Mouse (Mus musculus): Measurements from ENCODE around the gene Fbln7. TPM values are rescaled to one million over a fixed set of nuclear protein-coding genes. Genes with fewer than 3 reads are reported as not detected.

Fbln7 gene
- total and polyA plus RNA-seq, 2 experiments from 2014 or later: 2.6 TPM

- ATAC-seq (no peak), DNase-seq (no peak)
- Histone ChIP-seq H3K27ac (ENCODE audit: low read depth, low read length) (no peak overlapping the region), H3K4me3 (ENCODE audit: low read depth, low read length) (no peak overlapping the region), H3K27me3 (ENCODE audit: insufficient read depth, low read length) (no peaks in the 10 kb centered on the region), H3K9ac (no peak overlapping the region), H3K4me1 (ENCODE audit: insufficient read depth) (no peaks in the 10 kb centered on the region), H3K9me3 (ENCODE audit: low read length) (no peaks in the 10 kb centered on the region), H3K4me2 (ENCODE audit: low read depth) (no peak overlapping the region), H3K36me3 (ENCODE audit: insufficient read depth) (peaks cover 67% of the 10 kb centered on the region)
- no peak for TF ChIP-seq CTCF (IDR thresholded peaks at IDR 0.05; ENCODE audit: low read depth)
- 90% methylated on average over 3 of the region's 3 CpGs for WGBS
Measured at GRCm38 (mm10) chr2:128838611-128839010, 24.2 kb upstream of the Fbln7 start.

DNA sequence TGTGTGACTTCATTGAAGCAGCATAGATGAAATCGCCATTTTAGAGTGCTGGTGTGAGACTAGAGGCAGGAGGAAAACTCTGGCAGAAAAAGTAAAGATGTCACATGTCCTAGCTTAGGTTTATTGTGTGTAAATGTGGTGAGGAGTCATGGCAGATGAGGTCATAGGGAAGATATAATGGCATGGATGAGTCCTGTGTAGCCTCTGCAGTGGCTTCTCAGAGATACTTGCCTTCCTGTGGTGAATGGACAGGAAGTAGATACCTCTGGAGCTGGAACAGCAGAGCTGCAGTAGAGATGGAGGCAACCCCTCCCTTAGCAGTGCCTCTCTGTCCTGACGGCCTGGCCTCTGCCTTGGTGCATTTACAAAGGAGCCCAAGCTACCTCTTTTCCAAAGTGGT lies 23.3 kb upstream of the Fbln7 start:
- H3K4me2 ChIP-seq (ENCODE audit: low read depth): no peak overlapping the region
- TF ChIP-seq CTCF (IDR thresholded peaks at IDR 0.05; ENCODE audit: low read depth): no peak
- WGBS: 94% methylated on average over 2 of the region's 2 CpGs
- no peaks in the 10 kb centered on the region for H3K9me3 ChIP-seq (ENCODE audit: low read length)
- H3K27me3 ChIP-seq (ENCODE audit: insufficient read depth, low read length): no peaks in the 10 kb centered on the region
- H3K27ac ChIP-seq (ENCODE audit: low read depth, low read length): no peak overlapping the region
- ATAC-seq: no peak
- no peak for DNase-seq
- no peak overlapping the region for H3K9ac ChIP-seq
- H3K36me3 ChIP-seq (ENCODE audit: insufficient read depth): peaks cover 65% of the 10 kb centered on the region
- no peak overlapping the region for H3K4me3 ChIP-seq (ENCODE audit: low read depth, low read length)
- no peaks in the 10 kb centered on the region for H3K4me1 ChIP-seq (ENCODE audit: insufficient read depth)

GRCm38 (mm10) chr2:128842437-128842836 lies 20.3 kb upstream of the Fbln7 start:
- WGBS: 91% methylated on average over 8 of the region's 8 CpGs
- peaks cover 72% of the 10 kb centered on the region for H3K36me3 ChIP-seq (ENCODE audit: insufficient read depth)

GRCm38 (mm10) chr2:128850036-128850435 lies 12.7 kb upstream of the Fbln7 start:
- peaks cover 60% of the 10 kb centered on the region for H3K36me3 ChIP-seq (ENCODE audit: insufficient read depth)
- H3K9me3 ChIP-seq (ENCODE audit: low read length): no peaks in the 10 kb centered on the region
- H3K27ac ChIP-seq (ENCODE audit: low read depth, low read length): no peak overlapping the region
- H3K27me3 ChIP-seq (ENCODE audit: insufficient read depth, low read length): no peaks in the 10 kb centered on the region
- no peak overlapping the region for H3K9ac ChIP-seq
- H3K4me3 ChIP-seq (ENCODE audit: low read depth, low read length): no peak overlapping the region
- H3K4me1 ChIP-seq (ENCODE audit: insufficient read depth): no peaks in the 10 kb centered on the region
- ATAC-seq: no peak
- 91% methylated on average over 2 of the region's 2 CpGs for WGBS
- H3K4me2 ChIP-seq (ENCODE audit: low read depth): no peak overlapping the region
- DNase-seq: no peak
- TF ChIP-seq CTCF (IDR thresholded peaks at IDR 0.05; ENCODE audit: low read depth): no peak

More at GRCm38 (mm10) chr2:128842437-128842836, 20.3 kb upstream of the Fbln7 start:
- H3K4me2 ChIP-seq (ENCODE audit: low read depth): no peak overlapping the region
- no peak overlapping the region for H3K27ac ChIP-seq (ENCODE audit: low read depth, low read length)
- ATAC-seq: no peak
- no peaks in the 10 kb centered on the region for H3K27me3 ChIP-seq (ENCODE audit: insufficient read depth, low read length)
- no peak overlapping the region for H3K4me3 ChIP-seq (ENCODE audit: low read depth, low read length)
- H3K4me1 ChIP-seq (ENCODE audit: insufficient read depth): no peaks in the 10 kb centered on the region
- H3K9ac ChIP-seq: no peak overlapping the region
- no peak for DNase-seq
- no peaks in the 10 kb centered on the region for H3K9me3 ChIP-seq (ENCODE audit: low read length)
- no peak for TF ChIP-seq CTCF (IDR thresholded peaks at IDR 0.05; ENCODE audit: low read depth)

DNA sequence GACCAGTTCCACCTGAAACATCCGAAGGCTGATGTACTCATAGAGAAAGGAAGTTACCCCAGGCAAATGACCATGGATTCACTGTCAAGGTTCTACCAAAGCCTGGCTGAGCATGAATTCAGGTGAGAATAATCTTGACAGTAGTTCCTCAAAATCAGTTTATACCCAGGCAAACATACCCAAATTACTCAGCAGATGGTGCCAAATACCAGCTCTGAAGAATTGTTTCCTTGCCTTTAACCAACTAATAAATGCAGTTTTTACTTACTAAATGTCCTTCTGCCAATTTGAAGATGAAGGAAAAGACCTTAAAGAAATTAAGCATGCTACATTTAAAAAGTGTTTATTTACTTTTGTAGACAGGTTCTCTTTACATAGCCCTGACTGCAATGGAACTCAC lies 6.1 kb upstream of the Fbln7 start:
- Histone ChIP-seq H3K36me3 (ENCODE audit: insufficient read depth) (peaks cover 15% of the 10 kb centered on the region), H3K27me3 (ENCODE audit: insufficient read depth, low read length) (no peaks in the 10 kb centered on the region), H3K9me3 (ENCODE audit: low read length) (no peaks in the 10 kb centered on the region), H3K4me1 (ENCODE audit: insufficient read depth) (no peaks in the 10 kb centered on the region), H3K4me2 (ENCODE audit: low read depth) (no peak overlapping the region), H3K27ac (ENCODE audit: low read depth, low read length) (no peak overlapping the region), H3K9ac (no peak overlapping the region), H3K4me3 (ENCODE audit: low read depth, low read length) (no peak overlapping the region)
- ATAC-seq: no peak
- WGBS: 84% methylated on average over 1 of the region's 1 CpGs
- TF ChIP-seq CTCF (IDR thresholded peaks at IDR 0.05; ENCODE audit: low read depth): peak; percentile 39
- peak; percentile 46 for DNase-seq

DNA sequence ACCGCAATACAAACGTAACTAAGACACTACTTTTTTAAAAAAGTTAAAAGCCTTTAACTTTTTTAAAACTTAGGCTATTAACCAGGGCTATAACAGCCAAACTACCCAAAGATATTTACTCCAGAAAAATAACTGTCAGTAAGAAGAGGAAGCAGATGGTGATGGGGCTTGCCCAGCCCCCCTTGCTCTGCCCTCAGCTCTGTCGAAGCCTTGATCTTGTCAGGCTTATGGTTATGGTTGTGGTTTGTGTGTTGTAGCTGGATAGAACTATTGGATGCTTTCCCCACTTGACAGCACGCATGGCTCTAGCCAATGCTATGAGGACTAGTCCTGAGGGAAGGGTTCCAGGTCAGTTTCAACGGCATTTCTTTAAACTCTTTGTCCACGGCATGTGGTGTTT lies 3.8 kb upstream of the Fbln7 start:
- no peaks in the 10 kb centered on the region for H3K27me3 ChIP-seq (ENCODE audit: insufficient read depth, low read length)
- no peak overlapping the region for H3K9ac ChIP-seq
- H3K4me1 ChIP-seq (ENCODE audit: insufficient read depth): 0 out of 2 replicates have a peak, but pooled peaks cover 2% of the 10 kb centered on the region
- no peak for TF ChIP-seq CTCF (IDR thresholded peaks at IDR 0.05; ENCODE audit: low read depth)
- no peaks in the 10 kb centered on the region for H3K36me3 ChIP-seq (ENCODE audit: insufficient read depth)
- 88% methylated on average over 6 of the region's 6 CpGs for WGBS
- ATAC-seq (no peak), DNase-seq (no peak)
- H3K27ac ChIP-seq (ENCODE audit: low read depth, low read length): no peak overlapping the region
- H3K4me3 ChIP-seq (ENCODE audit: low read depth, low read length): no peak overlapping the region
- no peak overlapping the region for H3K4me2 ChIP-seq (ENCODE audit: low read depth)
- H3K9me3 ChIP-seq (ENCODE audit: low read length): no peaks in the 10 kb centered on the region

DNA sequence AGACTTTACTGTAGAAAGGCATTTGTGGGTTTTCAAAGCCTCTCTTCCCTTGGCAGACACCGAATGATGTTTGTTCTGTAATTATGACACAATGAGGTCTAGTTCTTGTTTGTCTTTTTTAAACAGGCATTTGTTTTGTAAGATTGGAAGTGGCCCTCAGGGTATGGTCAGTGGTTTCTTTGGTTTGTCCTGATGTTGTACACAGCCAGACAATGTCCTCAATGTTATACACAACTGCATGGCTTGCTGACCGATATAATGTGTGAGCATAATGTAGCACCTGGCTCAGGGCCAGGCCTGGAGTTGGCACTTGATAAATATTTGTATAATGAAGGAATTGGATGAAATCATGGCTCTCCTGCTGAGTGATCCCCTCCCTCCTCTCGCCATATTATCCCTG lies 2.9 kb upstream of the Fbln7 start:
- 22% methylated on average over 3 of the region's 3 CpGs for WGBS
- TF ChIP-seq CTCF (IDR thresholded peaks at IDR 0.05; ENCODE audit: low read depth): no peak
- Histone ChIP-seq H3K4me2 (ENCODE audit: low read depth) (no peak overlapping the region), H3K4me1 (ENCODE audit: insufficient read depth) (0 out of 2 replicates have a peak, but pooled peaks cover 7% of the 10 kb centered on the region), H3K36me3 (ENCODE audit: insufficient read depth) (no peaks in the 10 kb centered on the region), H3K9me3 (ENCODE audit: low read length) (no peaks in the 10 kb centered on the region), H3K27me3 (ENCODE audit: insufficient read depth, low read length) (no peaks in the 10 kb centered on the region), H3K4me3 (ENCODE audit: low read depth, low read length) (no peak overlapping the region), H3K27ac (ENCODE audit: low read depth, low read length) (no peak overlapping the region), H3K9ac (no peak overlapping the region)
- DNase-seq: no peak
- no peak for ATAC-seq
